ENCODE assay signal across 8 mouse cellular contexts in genomic region chr7:43422995-43423617, GRCm38 (mm10). TPM values are rescaled to one million over a fixed set of nuclear protein-coding genes. Genes with fewer than 3 reads are reported as not detected.
DNase-seq lines count a peak whose midpoint lies in the region; ATAC-seq and TF ChIP-seq lines count a peak whose summit lies in the region.

No protein-coding gene starts in this region.

- no peak overlapping the region for H3K9ac ChIP-seq in CH12.LX (ENCODE audit: insufficient read depth, low read depth)
- H3K9ac ChIP-seq in forebrain, embryonic 13.5 days, result no peak overlapping the region
- H3K9ac ChIP-seq in liver, embryonic 16.5 days (ENCODE audit: low read depth, low read length), result no peak overlapping the region
- no peak overlapping the region for H3K9ac ChIP-seq in neural tube, embryonic 14.5 days (replicated peaks; ENCODE audit: low read depth, low read length)

- WGBS in forebrain, embryonic 13.5 days, result 13% methylated on average over 11 of the region's 11 CpGs
- WGBS in liver, embryonic 16.5 days (ENCODE audit: insufficient replicate concordance), result 8% methylated on average over 11 of the region's 11 CpGs
- 11% methylated on average over 11 of the region's 11 CpGs for WGBS in neural tube, embryonic 14.5 days

- no peak for TF ChIP-seq EP300 in CH12.LX (IDR thresholded peaks at IDR 0.05; ENCODE audit: low read length)

- dilution Hi-C loops in CH12.LX (cut with MboI; ENCODE audit: extremely low pct_ligation_motif_present, extremely low pct_unique_long_range_greater_than_20kb, low sequenced_read_pairs), result no loop called here

- in situ Hi-C loops in CH12.LX (cut with MboI; ENCODE audit: low pct_ligation_motif_present, low pct_unique_long_range_greater_than_20kb, low sequenced_read_pairs), result loop anchor here (5.0 to 25.0 kb wide), 3 partner anchors 39 to 1364 kb away; partner anchors contain the start of genes Siglecf and Vsig10l

- peak; percentile 92 for ATAC-seq in forebrain, embryonic 13.5 days
- peak; percentile 88 for ATAC-seq in liver, embryonic 16.5 days (ENCODE audit: low read depth)
- peak; percentile 98 for ATAC-seq in neural tube, embryonic 14.5 days (ENCODE audit: low read depth)

- no peak overlapping the region for H3K4me2 ChIP-seq in CH12.LX (ENCODE audit: insufficient read depth, low read depth, poor library complexity, severe bottlenecking)
- peak overlapping the region; percentile 24 for H3K4me2 ChIP-seq in forebrain, embryonic 13.5 days
- no peak overlapping the region for H3K4me2 ChIP-seq in liver, embryonic 16.5 days (ENCODE audit: low read depth, low read length)
- peak overlapping the region; percentile 23; the same call in 1 of the 2 replicates for H3K4me2 ChIP-seq in neural tube, embryonic 14.5 days (ENCODE audit: low read depth, low read length)

- no peaks in the 10 kb centered on the region for H3K27me3 ChIP-seq in CH12.LX (replicated peaks)
- no peaks in the 10 kb centered on the region for H3K27me3 ChIP-seq in forebrain, embryonic 13.5 days
- H3K27me3 ChIP-seq in liver, embryonic 16.5 days (ENCODE audit: control insufficient read depth, insufficient read depth, low read depth, low read length), result no peaks in the 10 kb centered on the region
- H3K27me3 ChIP-seq in neural tube, embryonic 14.5 days (ENCODE audit: control insufficient read depth, insufficient read depth, low read length), result no peaks in the 10 kb centered on the region
- no peaks in the 10 kb centered on the region for H3K27me3 ChIP-seq in testis, adult 2 months (ENCODE audit: control insufficient read depth, insufficient read depth, low read length)

- peak; percentile 89 to 93 for TF ChIP-seq CTCF in CH12.LX (conservative IDR thresholded peaks at IDR 0.05 in 1 of 2, IDR thresholded peaks at IDR 0.05 in 1 of 2; ENCODE audit: low read depth in 2 of 2, low read length in 2 of 2)
- TF ChIP-seq CTCF in testis, adult 2 months (IDR thresholded peaks at IDR 0.05; ENCODE audit: control insufficient read depth, insufficient read depth, insufficient replicate concordance, low read depth, low read length), result peak; percentile 96

- H3K4me3 ChIP-seq in CH12.LX (replicated peaks in 1 of 3; ENCODE audit: low read depth in 2 of 3, low read length in 2 of 3, poor library complexity in 1 of 3), result no peak overlapping the region
- H3K4me3 ChIP-seq in forebrain, embryonic 13.5 days, result no peak overlapping the region
- no peak overlapping the region for H3K4me3 ChIP-seq in liver, embryonic 16.5 days (ENCODE audit: low read depth, low read length)
- no peak overlapping the region for H3K4me3 ChIP-seq in neural tube, embryonic 14.5 days (ENCODE audit: low read depth, low read length)
- no peak overlapping the region for H3K4me3 ChIP-seq in testis, adult 2 months (ENCODE audit: control insufficient read depth, low read depth, low read length)

- no peak for TF ChIP-seq POLR2A in CH12.LX (IDR thresholded peaks at IDR 0.05; ENCODE audit: low read depth, low read length)
- TF ChIP-seq POLR2A in testis, adult 2 months (IDR thresholded peaks at IDR 0.05; ENCODE audit: control insufficient read depth, low read depth, low read length), result no peak

- peak; percentile 73 for TF ChIP-seq RAD21 in CH12.LX (IDR thresholded peaks at IDR 0.05; ENCODE audit: low read depth, low read length)

- peaks cover 4 to 31% of the 10 kb centered on the region in 2 experiments for H3K36me3 ChIP-seq in CH12.LX (replicated peaks in 1 of 2; ENCODE audit: control insufficient read depth in 1 of 2, insufficient read depth in 1 of 2, low read length in 1 of 2)
- no peaks in the 10 kb centered on the region for H3K36me3 ChIP-seq in forebrain, embryonic 13.5 days (ENCODE audit: poor library complexity, severe bottlenecking)
- H3K36me3 ChIP-seq in liver, embryonic 16.5 days (ENCODE audit: control insufficient read depth, insufficient read depth), result no peaks in the 10 kb centered on the region
- no peaks in the 10 kb centered on the region for H3K36me3 ChIP-seq in neural tube, embryonic 14.5 days (ENCODE audit: control insufficient read depth, insufficient read depth, low read length)
- H3K36me3 ChIP-seq in testis, adult 2 months (ENCODE audit: control insufficient read depth, insufficient read depth, low read length), result no peaks in the 10 kb centered on the region

- no peaks in the 10 kb centered on the region for H3K79me2 ChIP-seq in CH12.LX (replicated peaks; ENCODE audit: control insufficient read depth, extremely low read depth, insufficient read depth, poor library complexity, severe bottlenecking)

- peaks cover 4% of the 10 kb centered on the region for H3K9me3 ChIP-seq in CH12.LX (replicated peaks; ENCODE audit: low read length)
- H3K9me3 ChIP-seq in forebrain, embryonic 13.5 days (replicated peaks), result 0 out of 2 replicates have a peak, but pooled peaks cover 2% of the 10 kb centered on the region
- no peaks in the 10 kb centered on the region for H3K9me3 ChIP-seq in liver, embryonic 16.5 days (replicated peaks; ENCODE audit: control insufficient read depth, low read length)
- no peaks in the 10 kb centered on the region for H3K9me3 ChIP-seq in neural tube, embryonic 14.5 days (ENCODE audit: control insufficient read depth, low read length)

- intact Hi-C loops in heart, postnatal 10 days (cut with DNase I), result loop anchor here (1.0 kb wide), 1 partner anchor 43 kb away; no protein-coding TSS in a partner anchor

- H3K27ac ChIP-seq in CH12.LX (ENCODE audit: insufficient read depth, low read depth), result no peak overlapping the region
- no peak overlapping the region for H3K27ac ChIP-seq in forebrain, embryonic 13.5 days
- H3K27ac ChIP-seq in liver, embryonic 16.5 days (ENCODE audit: low read length), result no peak overlapping the region
- no peak overlapping the region for H3K27ac ChIP-seq in neural tube, embryonic 14.5 days (ENCODE audit: low read depth, low read length)
- H3K27ac ChIP-seq in testis, adult 2 months (ENCODE audit: control insufficient read depth, insufficient read depth, low read depth, low read length), result no peak overlapping the region

- peak; percentile 87 for DNase-seq in CH12.LX (ENCODE audit: extremely low read depth)
- peak; percentile 57 for DNase-seq in c-Kit-positive CD71-positive TER-119-positive erythroid progenitor cells, embryonic 14.5 days (ENCODE audit: low spot score)
- DNase-seq in heart, postnatal 10 days, result peak; percentile 86 to 92
- DNase-seq in kidney, postnatal 4 days, result peak; percentile 93 to 94

- H3K4me1 ChIP-seq in CH12.LX (ENCODE audit: control insufficient read depth in 1 of 2, insufficient read depth in 2 of 2), result peaks cover 3 to 21% of the 10 kb centered on the region in 2 experiments; a peak in 2 of 4 replicates
- peaks cover 6% of the 10 kb centered on the region; the same call in 1 of the 2 replicates for H3K4me1 ChIP-seq in forebrain, embryonic 13.5 days
- peaks cover 3% of the 10 kb centered on the region; the same call in 1 of the 2 replicates for H3K4me1 ChIP-seq in liver, embryonic 16.5 days (ENCODE audit: control insufficient read depth, low read depth, low read length)
- no peaks in the 10 kb centered on the region for H3K4me1 ChIP-seq in neural tube, embryonic 14.5 days (ENCODE audit: control insufficient read depth, insufficient read depth, low read length)
- no peaks in the 10 kb centered on the region; the same call in 1 of the 2 replicates for H3K4me1 ChIP-seq in testis, adult 2 months (ENCODE audit: control insufficient read depth, insufficient read depth, low read length)

RNA-seq across cellular contexts. Expression of gene Lim2, which starts 4.4 kb away (rescaled TPM):
- total RNA-seq in CH12.LX (2012; rRNA removed) (not detected in 2 replicates), CH12.LX (2014; rRNA removed) (not detected in 2 replicates)
- polyA plus RNA-seq in CH12.LX (2012; ENCODE audit: insufficient read length, low read depth), result 0.10 TPM in 1 of 2 replicates, not detected in the other
- polyA plus RNA-seq in forebrain, embryonic 13.5 days (2015; fragmentation: Nextera tagmentation; extraction: Ambion mirVana), result not detected in 2 replicates
- not detected for total RNA-seq in heart, postnatal 10 days (2021)
- not detected in 2 replicates for polyA plus RNA-seq in liver, embryonic 16.5 days (2015; fragmentation: Nextera tagmentation; extraction: Ambion mirVana)
- not detected in 2 replicates for polyA plus RNA-seq in neural tube, embryonic 14.5 days (2014; fragmentation: Nextera tagmentation; extraction: Ambion mirVana)
- 0.07 TPM in 1 of 2 replicates, not detected in the other for polyA plus RNA-seq in testis, adult 2 months (2012; rRNA removed)

RNA-seq across cellular contexts. Expression of gene Nkg7, which starts 13.8 kb away (rescaled TPM):
- 0.25 TPM in 1 of 2 replicates, not detected in the other for total RNA-seq in CH12.LX (2012; rRNA removed)
- total RNA-seq in CH12.LX (2014; rRNA removed), result not detected in 2 replicates
- polyA plus RNA-seq in CH12.LX (2012; ENCODE audit: insufficient read length, low read depth), result not detected in 2 replicates
- not detected in 2 replicates for polyA plus RNA-seq in forebrain, embryonic 13.5 days (2015; fragmentation: Nextera tagmentation; extraction: Ambion mirVana)
- not detected for total RNA-seq in heart, postnatal 10 days (2021)
- 16.3 and 17.8 TPM in 2 replicates for polyA plus RNA-seq in liver, embryonic 16.5 days (2015; fragmentation: Nextera tagmentation; extraction: Ambion mirVana)
- polyA plus RNA-seq in neural tube, embryonic 14.5 days (2014; fragmentation: Nextera tagmentation; extraction: Ambion mirVana), result not detected in 2 replicates
- polyA plus RNA-seq in testis, adult 2 months (2012; rRNA removed), result 0.25 TPM in 1 of 2 replicates, not detected in the other

RNA-seq across cellular contexts. Expression of gene Siglecg, which starts 15.1 kb away (rescaled TPM):
- total RNA-seq in CH12.LX (2012; rRNA removed) (28.9 and 29.7 TPM in 2 replicates), CH12.LX (2014; rRNA removed) (31.2 and 34.4 TPM in 2 replicates)
- polyA plus RNA-seq in CH12.LX (2012; ENCODE audit: insufficient read length, low read depth), result 48.5 and 58.2 TPM in 2 replicates
- not detected in 2 replicates for polyA plus RNA-seq in forebrain, embryonic 13.5 days (2015; fragmentation: Nextera tagmentation; extraction: Ambion mirVana)
- total RNA-seq in heart, postnatal 10 days (2021), result under 1 TPM; 0.14 to 0.20 TPM
- polyA plus RNA-seq in liver, embryonic 16.5 days (2015; fragmentation: Nextera tagmentation; extraction: Ambion mirVana), result 1.3 and 1.4 TPM in 2 replicates
- not detected in 2 replicates for polyA plus RNA-seq in neural tube, embryonic 14.5 days (2014; fragmentation: Nextera tagmentation; extraction: Ambion mirVana)
- polyA plus RNA-seq in testis, adult 2 months (2012; rRNA removed), result 0.05 and 0.06 TPM in 2 replicates

RNA-seq across cellular contexts. Expression of gene Cldnd2, which starts 17.5 kb away (rescaled TPM):
- not detected in 2 replicates for total RNA-seq in CH12.LX (2012; rRNA removed)
- total RNA-seq in CH12.LX (2014; rRNA removed), result not detected in 2 replicates
- polyA plus RNA-seq in CH12.LX (2012; ENCODE audit: insufficient read length, low read depth), result not detected in 2 replicates
- polyA plus RNA-seq in forebrain, embryonic 13.5 days (2015; fragmentation: Nextera tagmentation; extraction: Ambion mirVana), result not detected in 2 replicates
- not detected for total RNA-seq in heart, postnatal 10 days (2021)
- not detected in 2 replicates for polyA plus RNA-seq in liver, embryonic 16.5 days (2015; fragmentation: Nextera tagmentation; extraction: Ambion mirVana)
- polyA plus RNA-seq in neural tube, embryonic 14.5 days (2014; fragmentation: Nextera tagmentation; extraction: Ambion mirVana), result not detected in 2 replicates
- polyA plus RNA-seq in testis, adult 2 months (2012; rRNA removed), result 247 and 279 TPM in 2 replicates

RNA-seq across cellular contexts. Expression of gene Etfb, which starts 20.8 kb away (rescaled TPM):
- total RNA-seq in CH12.LX (2012; rRNA removed), result 186 and 201 TPM in 2 replicates
- total RNA-seq in CH12.LX (2014; rRNA removed), result 147 and 157 TPM in 2 replicates
- polyA plus RNA-seq in CH12.LX (2012; ENCODE audit: insufficient read length, low read depth), result 201 and 248 TPM in 2 replicates
- 152 and 167 TPM in 2 replicates for polyA plus RNA-seq in forebrain, embryonic 13.5 days (2015; fragmentation: Nextera tagmentation; extraction: Ambion mirVana)
- total RNA-seq in heart, postnatal 10 days (2021), result 1,000 to 10,000 TPM; 1,079 to 1,148 TPM
- polyA plus RNA-seq in liver, embryonic 16.5 days (2015; fragmentation: Nextera tagmentation; extraction: Ambion mirVana), result 314 and 319 TPM in 2 replicates
- polyA plus RNA-seq in neural tube, embryonic 14.5 days (2014; fragmentation: Nextera tagmentation; extraction: Ambion mirVana), result 107 and 129 TPM in 2 replicates
- 50.5 and 51.5 TPM in 2 replicates for polyA plus RNA-seq in testis, adult 2 months (2012; rRNA removed)

Comparison
In these comparisons a context has a peak if more than half of its experiments do, and no peak if none do; other contexts are left out.
1. H3K4me2 ChIP-seq: peak in forebrain, embryonic 13.5 days (single experiment) and neural tube, embryonic 14.5 days (single experiment); none in CH12.LX (single experiment) and liver, embryonic 16.5 days (single experiment).
2. RNA of gene Nkg7, which starts 13.8 kb away (polyA plus RNA-seq): 16.3 to 17.8 TPM in liver, embryonic 16.5 days; 0.25 TPM in testis, adult 2 months, not detected in CH12.LX, not detected in forebrain, embryonic 13.5 days and not detected in neural tube, embryonic 14.5 days; every median in the first group is over 10 times any median in the second.
3. RNA of gene Siglecg, which starts 15.1 kb away (polyA plus RNA-seq): 48.5 to 58.2 TPM in CH12.LX; 1.3 to 1.4 TPM in liver, embryonic 16.5 days, 0.05 to 0.06 TPM in testis, adult 2 months, not detected in forebrain, embryonic 13.5 days and not detected in neural tube, embryonic 14.5 days; every median in the first group is over 10 times any median in the second.
4. Peak in every context shown above with its lines, with median percentiles within 50 percentile points of each other: DNase-seq and ATAC-seq.